Mouse (Mus musculus): ENCODE measurements around the gene Wfdc1.

DNA sequence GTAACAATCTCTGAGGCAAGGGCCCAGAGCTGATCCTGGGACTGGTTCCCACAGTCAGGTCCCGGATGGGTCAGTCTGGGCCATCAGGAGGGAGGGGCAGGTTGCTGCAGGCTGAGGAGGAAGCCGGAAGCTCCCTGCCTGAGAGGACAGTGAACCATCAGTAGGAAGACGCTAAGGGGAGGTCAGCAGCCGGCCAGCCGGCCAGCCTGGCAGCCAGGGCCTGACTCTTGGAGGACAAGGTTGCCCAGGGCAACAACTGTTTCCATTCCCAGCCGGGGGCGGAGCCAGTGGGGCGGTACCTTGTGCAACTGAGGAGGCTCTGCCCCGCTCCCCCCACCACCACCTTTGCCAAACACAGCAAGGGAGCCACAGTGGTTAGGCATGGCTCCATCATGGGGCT lies 5.1 kb upstream of the Wfdc1 start:
- TF ChIP-seq CTCF (IDR thresholded peaks at IDR 0.05; ENCODE audit: low read depth) (no peak), EP300 (IDR thresholded peaks at IDR 0.05; ENCODE audit: low read depth) (no peak)
